Mouse (Mus musculus) midbrain, embryonic 13.5 days (tissue): ENCODE measurements around the gene Rsph3a. TPM values are rescaled to one million over a fixed set of nuclear protein-coding genes. Genes with fewer than 3 reads are reported as not detected.
"Not testable (repeated sequence)": the region's sequence is repeated elsewhere in the genome, so short reads cannot be mapped to it uniquely, and the experiment has no call there.

Experiments used
- ATAC-seq: fragments of 200-750 bp; cut with Nextera tagmentation; 2 replicates; pipeline ENCODE4 v1.8.0; 2017; ENCODE audit warnings: mild to moderate bottlenecking, moderate TSS enrichment, moderate library complexity
- H3K27ac ChIP-seq: fragments of 300-500 bp; sonication (generic); 2 replicates; pipeline ENCODE4 v1.5.1; 2015; ENCODE audit warnings: inconsistent platforms, mild to moderate bottlenecking, moderate library complexity
- H3K27me3 ChIP-seq: fragments of 300-500 bp; sonication (generic); 2 replicates; pipeline ENCODE4 v1.6.1; 2015; ENCODE audit warnings: mild to moderate bottlenecking, inconsistent platforms
- H3K36me3 ChIP-seq: fragments of 300-500 bp; sonication (generic); 2 replicates; pipeline ENCODE4 v1.6.1; 2015; ENCODE audit warnings: mild to moderate bottlenecking, inconsistent platforms
- H3K4me1 ChIP-seq: fragments of 300-500 bp; sonication (generic); replicated peaks from 2 replicates; pipeline ENCODE4 v1.6.1; 2015; ENCODE audit warnings: inconsistent platforms
- H3K4me2 ChIP-seq: fragments of 300-500 bp; sonication (generic); replicated peaks from 2 replicates; pipeline ENCODE4 v1.6.1; 2015; ENCODE audit warnings: moderate library complexity, mild to moderate bottlenecking, inconsistent platforms
- H3K4me3 ChIP-seq: fragments of 300-500 bp; sonication (generic); replicated peaks from 2 replicates; pipeline ENCODE4 v1.5.1; 2015; ENCODE audit warnings: mild to moderate bottlenecking, inconsistent platforms
- H3K9ac ChIP-seq: fragments of 300-500 bp; sonication (generic); replicated peaks from 2 replicates; pipeline ENCODE4 v1.6.1; 2015; ENCODE audit warnings: mild to moderate bottlenecking, inconsistent platforms
- H3K9me3 ChIP-seq: fragments of 300-500 bp; sonication (generic); 2 replicates; pipeline ENCODE4 v1.6.1; 2016; ENCODE audit warnings: mild to moderate bottlenecking, inconsistent platforms
- WGBS: fragments of 180-500 bp; shearing (Covaris S2); methylation state at CpG from one replicate; pipeline ENCODE4 v1.1.7; 2015; 5-methylcytosine and 5-hydroxymethylcytosine counted together
- polyA plus RNA-seq: library from polyadenylated mRNA; unstranded; fragments of >200 nt; fragmentation: Nextera tagmentation; extraction: Ambion mirVana; gene quantifications from 2 replicates; pipeline ENCODE4 v1.2.1, GENCODE M21; 2015

The Rsph3a gene
- polyA plus RNA-seq, 1 experiment from 2014 or later: 75.5 TPM

GRCm38 (mm10) chr17:8009565-8009964 is 64.2 kb downstream of the Rsph3a start:
- 86% methylated on average over 6 of the region's 7 CpGs for WGBS
- H3K4me2 ChIP-seq, H3K9me3 ChIP-seq, ATAC-seq, H3K36me3 ChIP-seq, H3K9ac ChIP-seq, H3K4me1 ChIP-seq, H3K4me3 ChIP-seq, H3K27ac ChIP-seq, H3K27me3 ChIP-seq: not testable (repeated sequence)

GRCm38 (mm10) chr17:8013974-8014373 is 68.6 kb downstream of the Rsph3a start:
- 94% methylated on average over 4 of the region's 4 CpGs for WGBS
- H3K27me3 ChIP-seq, H3K4me2 ChIP-seq, H3K9ac ChIP-seq, H3K36me3 ChIP-seq, H3K27ac ChIP-seq, H3K4me1 ChIP-seq, H3K4me3 ChIP-seq, ATAC-seq, H3K9me3 ChIP-seq: not testable (repeated sequence)

DNA sequence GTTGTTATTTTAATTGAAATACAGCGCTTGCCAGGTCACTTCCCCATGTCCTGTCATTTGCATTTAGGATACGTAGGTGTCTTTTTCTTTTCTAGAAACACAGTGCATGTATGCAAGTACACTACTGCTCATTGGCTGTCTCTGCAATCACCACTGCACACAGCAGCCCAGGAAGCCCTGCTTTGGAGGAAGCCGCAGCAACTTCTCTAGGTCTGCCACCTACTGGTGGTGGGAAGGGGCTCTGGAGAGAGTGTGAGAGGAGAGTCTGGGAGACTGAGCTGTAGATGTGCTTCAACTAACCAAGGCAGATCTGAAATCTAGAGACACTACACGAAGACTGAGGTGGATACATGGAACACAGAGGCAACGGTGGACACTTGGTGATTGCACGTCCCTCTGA is 77.3 kb downstream of the Rsph3a start:
- not testable (repeated sequence) for H3K9ac ChIP-seq, H3K4me1 ChIP-seq, H3K4me2 ChIP-seq, H3K27ac ChIP-seq, H3K36me3 ChIP-seq, H3K4me3 ChIP-seq, H3K27me3 ChIP-seq, H3K9me3 ChIP-seq, ATAC-seq
- WGBS: no CpG with 5 or more reads among the region's 6 CpGs

GRCm38 (mm10) chr17:8027475-8028168 is 82.2 kb downstream of the Rsph3a start:
- not testable (repeated sequence) for H3K4me1 ChIP-seq, H3K9me3 ChIP-seq, H3K27ac ChIP-seq, H3K36me3 ChIP-seq, H3K4me2 ChIP-seq, H3K4me3 ChIP-seq, H3K9ac ChIP-seq, H3K27me3 ChIP-seq
- ATAC-seq: peak; percentile 89
- WGBS: no CpG with 5 or more reads among the region's 12 CpGs

Other genes starting within 250 kb of the Rsph3a start
- 1.7 and 3.6 TPM in 2 replicates for gene Fndc1, start 118.3 kb upstream of the Rsph3a start, polyA plus RNA-seq
- 0.44 and 0.62 TPM in 2 replicates for gene Tagap, start 19.6 kb upstream of the Rsph3a start, polyA plus RNA-seq
- 0.15 and 0.22 TPM in 2 replicates for gene Gm49673, start 202.2 kb downstream of the Rsph3a start, polyA plus RNA-seq
- 9.7 and 11.5 TPM in 2 replicates for gene Rnaset2a, start 202.5 kb downstream of the Rsph3a start, polyA plus RNA-seq
- gene Fgfr1op, start 219.9 kb downstream of the Rsph3a start, polyA plus RNA-seq: 27.5 and 28.5 TPM in 2 replicates